Mouse (Mus musculus) liver, embryonic 11.5 days (tissue): ENCODE measurements around the gene Gm21083. TPM values are rescaled to one million over a fixed set of nuclear protein-coding genes. Genes with fewer than 3 reads are reported as not detected.
"Not testable (repeated sequence)": the region's sequence is repeated elsewhere in the genome, so short reads cannot be mapped to it uniquely, and the experiment has no call there.

Source experiments
- ATAC-seq: fragments of 200-750 bp; cut with Nextera tagmentation; replicated peaks from 2 replicates; pipeline ENCODE4 v1.8.0; 2017; ENCODE audit warnings: moderate number of reproducible peaks, mild to moderate bottlenecking, moderate TSS enrichment, moderate library complexity; ENCODE audit not compliant: low FRiP score
- DNase-seq: peaks from one replicate; pipeline ENCODE4 v3.0.0-alpha.2; 2017; ENCODE audit warnings: low spot score
- H3K27ac ChIP-seq: fragments of 300-500 bp; sonication (generic); 2 replicates; pipeline ENCODE4 v1.5.1; 2014; ENCODE audit warnings: mild to moderate bottlenecking, low read depth, low read length, control low read depth
- H3K27me3 ChIP-seq: fragments of 300-500 bp; sonication (generic); replicated peaks from 2 replicates; pipeline ENCODE4 v1.6.1; 2014; ENCODE audit warnings: low read length, mixed read lengths; ENCODE audit not compliant: control insufficient read depth, insufficient read depth
- H3K36me3 ChIP-seq: fragments of 300-500 bp; sonication (generic); 2 replicates; pipeline ENCODE4 v1.6.1; 2014; ENCODE audit warnings: mild to moderate bottlenecking, low read length, moderate library complexity, mixed read lengths; ENCODE audit not compliant: control insufficient read depth, insufficient read depth
- H3K4me1 ChIP-seq: fragments of 300-500 bp; sonication (generic); replicated peaks from 2 replicates; pipeline ENCODE4 v1.6.1; 2014; ENCODE audit warnings: low read length, mixed read lengths; ENCODE audit not compliant: control insufficient read depth, insufficient read depth
- H3K4me2 ChIP-seq: fragments of 300-500 bp; sonication (generic); 2 replicates; pipeline ENCODE4 v1.6.1; 2014; ENCODE audit warnings: mild to moderate bottlenecking, control low read depth, moderate library complexity
- H3K4me3 ChIP-seq: fragments of 300-500 bp; sonication (generic); 2 replicates; pipeline ENCODE4 v1.5.1; 2014; ENCODE audit warnings: low read depth, low read length, control low read depth
- H3K9ac ChIP-seq: fragments of 300-500 bp; sonication (generic); 2 replicates; pipeline ENCODE4 v1.6.1; 2014; ENCODE audit warnings: low read depth, low read length, control low read depth
- H3K9me3 ChIP-seq: fragments of 300-500 bp; sonication (generic); 2 replicates; pipeline ENCODE4 v1.6.1; 2016; ENCODE audit warnings: low read length, inconsistent platforms, mixed read lengths; ENCODE audit not compliant: control insufficient read depth
- whole genome bisulfite sequencing: fragments of 180-500 bp; shearing (Covaris S2); extraction: QIAGEN DNeasy Blood & Tissue Kit; methylation state at CpG from one replicate; pipeline ENCODE4 v1.1.7; 2014; 5-methylcytosine and 5-hydroxymethylcytosine counted together
- polyA plus RNA-seq: library from polyadenylated mRNA; unstranded; fragments of >200 nt; fragmentation: Nextera tagmentation; extraction: Ambion mirVana; gene quantifications from 2 replicates; pipeline ENCODE4 v1.2.1, GENCODE M21; 2014

The Gm21083 gene
- polyA plus RNA-seq, 1 experiment from 2014 or later: not detected

- WGBS: 64% methylated on average over 8 of the region's 8 CpGs
- ATAC-seq: not testable (repeated sequence)
These were observed 26.5 kb downstream of the Gm21083 start for GRCm38 (mm10) chr5:15603585-15603984.

GRCm38 (mm10) chr5:15606677-15607076 is 29.5 kb downstream of the Gm21083 start:
- ATAC-seq: peak; percentile 65
- DNase-seq: not testable (repeated sequence)
- 65% methylated on average over 6 of the region's 6 CpGs for WGBS

More at GRCm38 (mm10) chr5:15603585-15603984, 26.5 kb downstream of the Gm21083 start:
- not testable (repeated sequence) for H3K27ac ChIP-seq, H3K4me3 ChIP-seq, H3K4me1 ChIP-seq, H3K9me3 ChIP-seq, DNase-seq, H3K4me2 ChIP-seq, H3K36me3 ChIP-seq, H3K27me3 ChIP-seq, H3K9ac ChIP-seq

DNA sequence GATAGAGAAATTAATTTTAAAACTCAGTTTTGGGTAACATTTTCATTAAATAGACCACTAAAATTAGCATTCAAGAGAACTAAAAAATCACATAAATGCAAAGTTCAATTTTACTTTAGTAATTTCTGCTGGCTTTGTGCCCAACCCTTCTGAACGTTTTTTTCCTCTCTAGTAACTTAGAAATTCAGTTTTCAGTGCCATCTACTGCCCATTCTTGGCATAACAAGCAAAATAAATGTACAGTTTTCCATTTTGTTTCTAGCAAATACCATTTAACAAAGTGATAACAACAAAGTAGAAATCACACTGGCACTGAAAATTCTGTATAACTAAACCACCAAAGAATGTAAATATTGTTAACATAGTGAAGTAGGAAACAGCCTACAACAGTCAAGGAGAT is 33.6 kb downstream of the Gm21083 start:
- not testable (repeated sequence) for ATAC-seq, H3K4me1 ChIP-seq, H3K9ac ChIP-seq, H3K27me3 ChIP-seq, H3K4me2 ChIP-seq, H3K27ac ChIP-seq, H3K9me3 ChIP-seq, H3K4me3 ChIP-seq, H3K36me3 ChIP-seq, DNase-seq
- 4% methylated on average over 1 of the region's 1 CpGs for WGBS

More at GRCm38 (mm10) chr5:15606677-15607076, 29.5 kb downstream of the Gm21083 start:
- H3K27ac ChIP-seq, H3K9ac ChIP-seq, H3K9me3 ChIP-seq, H3K4me3 ChIP-seq, H3K4me2 ChIP-seq, H3K36me3 ChIP-seq, H3K4me1 ChIP-seq, H3K27me3 ChIP-seq: not testable (repeated sequence)

- not testable (repeated sequence) for H3K9ac ChIP-seq, H3K27ac ChIP-seq, H3K9me3 ChIP-seq, H3K4me2 ChIP-seq, H3K4me1 ChIP-seq, H3K27me3 ChIP-seq, ATAC-seq, H3K4me3 ChIP-seq, DNase-seq, H3K36me3 ChIP-seq
- 73% methylated on average over 3 of the region's 3 CpGs for WGBS
These were observed 39.1 kb downstream of the Gm21083 start for GRCm38 (mm10) chr5:15616195-15616594.

- H3K9me3 ChIP-seq, H3K4me2 ChIP-seq, H3K4me1 ChIP-seq, DNase-seq, H3K27me3 ChIP-seq, H3K4me3 ChIP-seq, H3K27ac ChIP-seq, ATAC-seq, H3K9ac ChIP-seq, H3K36me3 ChIP-seq: not testable (repeated sequence)
- 52% methylated on average over 1 of the region's 1 CpGs for whole genome bisulfite sequencing
These were observed 41.6 kb downstream of the Gm21083 start, which contains the start of gene Speer4d for GRCm38 (mm10) chr5:15618764-15619163. Gene Speer4d, plus strand, starts transcription at chr5:15619064.

- DNase-seq, H3K4me3 ChIP-seq, H3K9me3 ChIP-seq, H3K36me3 ChIP-seq, H3K27me3 ChIP-seq, H3K4me1 ChIP-seq, H3K9ac ChIP-seq, H3K4me2 ChIP-seq, H3K27ac ChIP-seq, ATAC-seq: not testable (repeated sequence)
- 29% methylated on average over 1 of the region's 1 CpGs for whole genome bisulfite sequencing
These were observed 51.0 kb downstream of the Gm21083 start for GRCm38 (mm10) chr5:15628136-15628535.

GRCm38 (mm10) chr5:15630068-15630467 is 52.9 kb downstream of the Gm21083 start:
- not testable (repeated sequence) for H3K9ac ChIP-seq, H3K4me3 ChIP-seq, H3K9me3 ChIP-seq, H3K36me3 ChIP-seq, ATAC-seq, H3K27me3 ChIP-seq, DNase-seq, H3K4me2 ChIP-seq, H3K27ac ChIP-seq, H3K4me1 ChIP-seq
- 30% methylated on average over 5 of the region's 5 CpGs for WGBS

Other genes starting within 250 kb of the Gm21083 start
- not detected in 2 replicates for gene Gm21149, start 100.8 kb upstream of the Gm21083 start, polyA plus RNA-seq
- gene Gm21190, start 48.1 kb upstream of the Gm21083 start, polyA plus RNA-seq: not detected in 2 replicates
- not detected in 2 replicates for gene Speer4d, start 41.7 kb downstream of the Gm21083 start, polyA plus RNA-seq
- not detected in 2 replicates for gene 4930572O03Rik, start 79.7 kb downstream of the Gm21083 start, polyA plus RNA-seq
- not detected in 2 replicates for gene Speer4c, start 136.9 kb downstream of the Gm21083 start, polyA plus RNA-seq